Mouse (Mus musculus) intestine, embryonic 16.5 days (tissue): ENCODE data around the gene Pus3. TPM values are rescaled to one million over a fixed set of nuclear protein-coding genes. Genes with fewer than 3 reads are reported as not detected.

Experiments
- ATAC-seq: fragments of 200-750 bp; cut with Nextera tagmentation; 2 replicates; pipeline ENCODE4 v1.8.0; 2017; ENCODE audit warnings: moderate TSS enrichment, moderate library complexity
- H3K27ac ChIP-seq: fragments of 300-500 bp; sonication (generic); 2 replicates; pipeline ENCODE4 v1.5.1; 2014; ENCODE audit warnings: mild to moderate bottlenecking, low read length
- H3K27me3 ChIP-seq: fragments of 300-500 bp; sonication (generic); replicated peaks from 2 replicates; pipeline ENCODE4 v1.6.1; 2014; ENCODE audit warnings: low read length, control low read depth, mixed read lengths; ENCODE audit not compliant: control insufficient read depth, insufficient read depth
- H3K36me3 ChIP-seq: fragments of 300-500 bp; sonication (generic); 2 replicates; pipeline ENCODE4 v1.6.1; 2014; ENCODE audit warnings: low read length, control low read depth; ENCODE audit not compliant: control insufficient read depth, insufficient read depth
- H3K4me1 ChIP-seq: fragments of 300-500 bp; sonication (generic); 2 replicates; pipeline ENCODE4 v1.6.1; 2014; ENCODE audit warnings: low read length, control low read depth, mixed read lengths; ENCODE audit not compliant: control insufficient read depth, insufficient read depth
- H3K4me2 ChIP-seq: fragments of 300-500 bp; sonication (generic); 2 replicates; pipeline ENCODE4 v1.6.1; 2014; ENCODE audit warnings: low read depth, low read length, control low read depth
- H3K4me3 ChIP-seq: fragments of 300-500 bp; sonication (generic); 2 replicates; pipeline ENCODE4 v1.5.1; 2014; ENCODE audit warnings: mild to moderate bottlenecking, low read length
- H3K9ac ChIP-seq: fragments of 300-500 bp; sonication (generic); 2 replicates; pipeline ENCODE4 v1.6.1; 2014; ENCODE audit warnings: low read depth, low read length
- H3K9me3 ChIP-seq: fragments of 300-500 bp; sonication (generic); 2 replicates; pipeline ENCODE4 v1.6.1; 2016; ENCODE audit warnings: low read length, control low read depth; ENCODE audit not compliant: control insufficient read depth
- WGBS: fragments of 180-500 bp; shearing (Covaris S2); extraction: QIAGEN DNeasy Blood & Tissue Kit; methylation state at CpG from one replicate; pipeline ENCODE4 v1.1.7; 2014; 5-methylcytosine and 5-hydroxymethylcytosine counted together
- polyA plus RNA-seq: library from polyadenylated mRNA; unstranded; fragments of >200 nt; fragmentation: Nextera tagmentation; extraction: Ambion mirVana; gene quantifications from 2 replicates; pipeline ENCODE4 v1.2.1, GENCODE M21; 2015

Pus3 gene
- polyA plus RNA-seq, 1 experiment from 2014 or later: 16.5 TPM

- WGBS: 21% methylated on average over 7 of the region's 7 CpGs
- Histone ChIP-seq H3K9me3 (no peaks in the 10 kb centered on the region), H3K4me2 (no peak overlapping the region), H3K27me3 (no peaks in the 10 kb centered on the region), H3K36me3 (no peaks in the 10 kb centered on the region), H3K9ac (no peak overlapping the region), H3K27ac (peak overlapping the region; percentile 63), H3K4me1 (peaks cover 11% of the 10 kb centered on the region), H3K4me3 (no peak overlapping the region)
- ATAC-seq: peak; percentile 28; the same call in 1 of the 2 replicates
Observed at GRCm38 (mm10) chr9:35523941-35524411, 34.4 kb upstream of the Pus3 start.

- Histone ChIP-seq H3K4me3 (no peak overlapping the region), H3K36me3 (no peaks in the 10 kb centered on the region), H3K9ac (no peak overlapping the region), H3K27me3 (no peaks in the 10 kb centered on the region), H3K27ac (no peak overlapping the region), H3K4me1 (0 out of 2 replicates have a peak, but pooled peaks cover 3% of the 10 kb centered on the region), H3K4me2 (no peak overlapping the region), H3K9me3 (no peaks in the 10 kb centered on the region)
- 57% methylated on average over 3 of the region's 3 CpGs for WGBS
- no peak for ATAC-seq
Observed at GRCm38 (mm10) chr9:35529141-35529540, 29.3 kb upstream of the Pus3 start.

GRCm38 (mm10) chr9:35529796-35530195, 28.6 kb upstream of the Pus3 start:
- ATAC-seq: no peak
- Histone ChIP-seq H3K4me1 (no peaks in the 10 kb centered on the region), H3K9me3 (no peaks in the 10 kb centered on the region), H3K4me3 (no peak overlapping the region), H3K27ac (no peak overlapping the region), H3K9ac (no peak overlapping the region), H3K4me2 (no peak overlapping the region), H3K36me3 (no peaks in the 10 kb centered on the region), H3K27me3 (no peaks in the 10 kb centered on the region)
- 12% methylated on average over 1 of the region's 1 CpGs for WGBS

DNA sequence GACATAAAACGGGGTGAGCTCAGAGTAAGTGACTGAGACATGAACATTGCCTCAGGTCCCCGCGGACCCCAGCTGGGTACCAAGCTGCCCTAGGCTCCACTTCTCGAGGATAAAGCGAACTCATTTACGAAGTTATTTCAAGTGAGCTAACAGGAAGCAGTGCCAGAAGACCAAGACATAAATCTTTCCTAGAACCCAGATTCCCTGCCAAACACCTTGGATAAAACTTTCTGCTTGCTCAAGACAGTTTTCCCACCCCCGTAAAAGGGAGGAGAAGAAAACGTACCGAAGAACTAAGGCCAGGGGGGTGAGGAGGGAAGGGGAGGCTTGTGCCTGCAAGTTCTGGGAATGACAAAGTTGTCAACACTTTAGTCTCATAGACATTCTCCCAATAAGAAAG, 25.1 kb upstream of the Pus3 start:
- Histone ChIP-seq H3K27me3 (no peaks in the 10 kb centered on the region), H3K9me3 (no peaks in the 10 kb centered on the region), H3K36me3 (no peaks in the 10 kb centered on the region), H3K4me2 (no peak overlapping the region), H3K27ac (no peak overlapping the region), H3K4me1 (no peaks in the 10 kb centered on the region), H3K4me3 (no peak overlapping the region), H3K9ac (no peak overlapping the region)
- no peak for ATAC-seq
- WGBS: 59% methylated on average over 9 of the region's 9 CpGs

DNA sequence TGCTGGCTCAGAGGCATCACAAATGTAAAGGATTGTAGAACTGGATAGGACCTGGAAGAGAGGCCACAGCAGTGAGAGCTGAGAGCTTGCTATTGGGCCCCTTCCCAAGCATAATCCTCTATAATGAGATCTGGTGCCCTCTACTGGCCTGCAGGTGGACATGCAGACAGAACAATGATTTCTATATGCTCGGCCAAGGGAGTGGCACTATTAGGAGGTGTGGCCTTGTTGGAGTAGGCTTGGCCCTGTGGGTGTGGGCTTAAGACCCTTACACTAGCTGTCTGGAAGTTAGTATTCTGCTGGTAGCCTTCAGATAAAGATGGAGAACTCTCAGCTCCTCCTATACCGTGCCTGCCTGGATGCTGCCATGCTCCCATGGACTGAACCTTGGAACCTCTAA, 23.3 kb upstream of the Pus3 start:
- Histone ChIP-seq H3K36me3 (no peaks in the 10 kb centered on the region), H3K9me3 (no peaks in the 10 kb centered on the region), H3K4me3 (no peak overlapping the region), H3K4me2 (no peak overlapping the region), H3K9ac (no peak overlapping the region), H3K27me3 (no peaks in the 10 kb centered on the region), H3K27ac (no peak overlapping the region), H3K4me1 (no peaks in the 10 kb centered on the region)
- 9% methylated on average over 2 of the region's 2 CpGs for WGBS
- peak; percentile 82 for ATAC-seq

DNA sequence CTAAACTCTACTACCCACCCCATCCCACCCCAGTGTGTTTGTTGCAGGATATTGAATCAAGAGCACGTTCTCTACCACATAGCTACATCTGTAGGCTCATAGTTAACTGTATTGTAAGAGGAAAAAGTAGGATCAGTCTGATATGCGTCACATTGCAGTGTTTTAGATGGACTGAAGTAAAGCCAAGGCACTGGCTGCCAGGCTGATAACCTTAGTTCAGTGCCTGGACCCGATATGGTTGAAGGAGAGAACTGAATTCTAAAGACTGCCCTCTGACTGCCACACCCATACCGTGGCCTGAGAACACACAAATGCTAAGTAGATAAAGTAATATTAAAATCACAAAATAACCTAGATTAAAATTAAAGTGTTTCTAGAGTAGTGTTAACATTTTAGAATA, 22.5 kb upstream of the Pus3 start:
- H3K27ac ChIP-seq: no peak overlapping the region
- H3K4me1 ChIP-seq: no peaks in the 10 kb centered on the region
- no peak overlapping the region for H3K4me3 ChIP-seq
- H3K27me3 ChIP-seq: no peaks in the 10 kb centered on the region
- no peak overlapping the region for H3K9ac ChIP-seq
- H3K36me3 ChIP-seq: no peaks in the 10 kb centered on the region
- 81% methylated on average over 4 of the region's 4 CpGs for WGBS
- H3K9me3 ChIP-seq: no peaks in the 10 kb centered on the region
- ATAC-seq: no peak
- no peak overlapping the region for H3K4me2 ChIP-seq

DNA sequence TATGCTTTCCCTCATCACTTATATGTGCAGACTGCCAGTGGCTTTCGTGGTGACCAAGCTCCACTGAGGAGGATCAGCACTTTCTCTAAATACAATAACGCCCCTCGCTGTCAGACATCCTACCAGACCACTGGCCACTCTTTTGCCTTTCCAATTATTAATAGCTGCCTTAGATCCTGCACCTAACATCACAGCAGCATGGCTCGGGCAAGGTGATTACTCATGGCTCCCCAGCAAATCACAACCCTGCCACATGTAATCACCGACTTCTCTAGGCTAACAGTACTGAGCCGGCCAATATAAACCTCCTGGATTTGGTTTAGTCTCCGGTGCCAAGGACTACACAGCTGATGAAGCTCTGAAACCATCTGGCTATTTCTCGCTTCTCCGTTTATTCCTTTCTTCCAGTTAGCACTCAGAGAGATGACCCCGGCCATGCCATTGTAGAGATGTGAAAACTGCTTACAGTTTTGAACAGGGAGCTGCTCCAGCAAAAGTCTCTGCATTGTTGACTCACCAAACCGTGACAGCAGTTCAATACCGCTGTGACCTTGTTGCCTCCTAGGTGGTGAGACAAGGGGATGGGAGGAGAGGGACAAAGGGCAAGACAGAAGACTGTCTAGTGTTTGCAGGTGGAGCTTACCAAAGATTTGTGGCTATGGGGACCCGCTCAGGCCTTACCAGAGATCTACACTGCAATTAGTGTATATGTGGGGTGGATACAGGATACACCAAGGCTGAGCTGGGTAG, 19.2 kb upstream of the Pus3 start:
- H3K9ac ChIP-seq: no peak overlapping the region
- no peaks in the 10 kb centered on the region for H3K9me3 ChIP-seq
- no peak overlapping the region for H3K4me2 ChIP-seq
- H3K36me3 ChIP-seq: no peaks in the 10 kb centered on the region
- ATAC-seq: no peak
- H3K4me3 ChIP-seq: no peak overlapping the region
- H3K27ac ChIP-seq: no peak overlapping the region
- no peaks in the 10 kb centered on the region for H3K4me1 ChIP-seq
- WGBS: 69% methylated on average over 13 of the region's 13 CpGs
- no peaks in the 10 kb centered on the region for H3K27me3 ChIP-seq

DNA sequence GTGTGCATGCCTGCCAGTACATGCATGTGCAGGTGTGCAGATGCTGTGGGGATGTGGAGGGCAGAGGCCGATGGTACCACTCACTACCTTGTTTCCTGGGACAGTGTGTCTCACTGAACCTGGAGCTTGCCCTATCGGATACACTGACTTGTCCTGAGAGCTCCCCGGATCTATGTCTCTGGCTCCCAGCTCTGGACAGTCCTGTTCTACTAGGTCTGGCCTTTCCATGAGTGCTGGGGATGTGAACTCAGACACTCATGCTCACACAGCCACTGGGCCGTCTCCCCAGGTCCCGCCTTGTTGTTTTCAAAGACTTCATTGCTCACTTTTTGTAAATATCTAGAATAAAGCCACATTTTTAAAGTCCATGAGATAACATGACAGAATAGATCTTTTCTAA, 17.4 kb upstream of the Pus3 start:
- H3K36me3 ChIP-seq: no peaks in the 10 kb centered on the region
- H3K27ac ChIP-seq: no peak overlapping the region
- WGBS: 82% methylated on average over 5 of the region's 5 CpGs
- no peaks in the 10 kb centered on the region for H3K4me1 ChIP-seq
- no peak overlapping the region for H3K4me3 ChIP-seq
- H3K9ac ChIP-seq: no peak overlapping the region
- no peaks in the 10 kb centered on the region for H3K9me3 ChIP-seq
- H3K27me3 ChIP-seq: no peaks in the 10 kb centered on the region
- ATAC-seq: peak; percentile 19; the same call in 1 of the 2 replicates
- H3K4me2 ChIP-seq: no peak overlapping the region

DNA sequence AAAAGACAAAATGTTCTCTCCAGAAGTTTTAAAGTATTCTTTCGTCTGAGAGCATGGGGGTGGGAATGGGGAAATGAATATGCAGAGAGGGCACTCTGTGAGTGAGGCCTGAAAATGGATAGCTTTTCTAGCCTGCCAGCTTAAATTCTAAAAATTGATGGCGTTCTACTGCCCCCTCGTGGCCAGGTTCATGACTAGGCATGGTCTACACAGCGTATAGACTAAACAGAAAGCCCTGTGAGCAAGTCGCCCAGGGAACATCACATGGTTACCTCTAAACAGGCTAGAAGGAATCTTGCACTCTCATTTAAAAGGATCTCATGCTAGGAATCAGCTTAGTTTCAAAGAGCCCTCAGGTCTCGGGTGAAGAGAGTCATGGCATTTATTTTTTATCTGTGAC, 16.9 kb upstream of the Pus3 start:
- Histone ChIP-seq H3K4me3 (no peak overlapping the region), H3K27ac (no peak overlapping the region), H3K4me1 (no peaks in the 10 kb centered on the region), H3K9ac (no peak overlapping the region), H3K9me3 (no peaks in the 10 kb centered on the region), H3K36me3 (no peaks in the 10 kb centered on the region), H3K4me2 (no peak overlapping the region), H3K27me3 (no peaks in the 10 kb centered on the region)
- WGBS: 5% methylated on average over 6 of the region's 6 CpGs
- ATAC-seq: peak; percentile 80

DNA sequence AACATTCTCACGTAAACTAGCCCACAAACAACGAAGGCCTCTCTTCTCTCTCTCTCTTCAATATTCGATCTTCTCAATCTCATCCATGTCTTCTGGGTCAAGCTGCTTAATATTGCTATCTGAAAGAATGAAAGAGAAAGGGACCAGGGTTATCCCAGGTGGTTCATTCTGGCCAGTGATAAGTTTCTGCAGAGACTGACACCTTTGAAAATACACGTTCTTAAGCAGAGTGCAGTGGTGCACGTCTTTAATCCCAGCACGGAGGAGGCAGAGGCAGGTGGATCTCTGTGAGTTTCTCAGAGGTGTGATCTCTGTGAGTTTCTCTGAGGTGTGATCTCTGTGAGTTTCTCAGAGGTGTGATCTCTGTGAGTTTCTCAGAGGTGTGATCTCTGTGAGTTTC, 16.5 kb upstream of the Pus3 start:
- ATAC-seq: no peak
- H3K9me3 ChIP-seq: no peaks in the 10 kb centered on the region
- no peaks in the 10 kb centered on the region for H3K27me3 ChIP-seq
- no peak overlapping the region for H3K4me2 ChIP-seq
- no peaks in the 10 kb centered on the region for H3K4me1 ChIP-seq
- no peak overlapping the region for H3K9ac ChIP-seq
- no peak overlapping the region for H3K27ac ChIP-seq
- no peaks in the 10 kb centered on the region for H3K36me3 ChIP-seq
- 62% methylated on average over 6 of the region's 6 CpGs for whole genome bisulfite sequencing
- H3K4me3 ChIP-seq: no peak overlapping the region
